Mouse (Mus musculus) MEL (cell line): ENCODE measurements around the gene Fkbp5. TPM values are rescaled to one million over a fixed set of nuclear protein-coding genes. Genes with fewer than 3 reads are reported as not detected.

Experiments
- DNase-seq: peaks from one replicate; pipeline ENCODE4 v3.0.0; 2011; ENCODE audit warnings: low read depth, low spot score
- H3K27ac ChIP-seq: 2 replicates; pipeline ENCODE4 v1.5.1; 2012; ENCODE audit warnings: low read depth, mild to moderate bottlenecking, control low read depth, low read length, moderate library complexity; ENCODE audit not compliant: control insufficient read depth
- H3K27me3 ChIP-seq, 2 experiments: fragments of 150-350 bp in 1 of 2; sonication (generic) in 1 of 2; 2 replicates each; pipeline ENCODE4 v1.6.1; 2012; ENCODE audit warnings: low read length in 2 of 2, mild to moderate bottlenecking in 2 of 2, improper control_type of control experiment in 1 of 2, moderate library complexity in 1 of 2; ENCODE audit not compliant: insufficient read depth in 2 of 2, control insufficient read depth in 1 of 2
- H3K36me3 ChIP-seq, 2 experiments: 2 replicates each; pipeline ENCODE4 v1.6.1; 2012 to 2014; ENCODE audit warnings: low read length in 2 of 2, improper control_type of control experiment in 1 of 2, inconsistent platforms in 1 of 2, mild to moderate bottlenecking in 1 of 2; ENCODE audit not compliant: insufficient read depth in 2 of 2, control insufficient read depth in 1 of 2
- H3K4me1 ChIP-seq, 2 experiments: fragments of 150-350 bp in 1 of 2; sonication (generic) in 1 of 2; 2 replicates each; pipeline ENCODE4 v1.6.1; 2012; ENCODE audit warnings: low read length in 2 of 2, improper control_type of control experiment in 1 of 2, mild to moderate bottlenecking in 1 of 2; ENCODE audit not compliant: insufficient read depth in 2 of 2, control insufficient read depth in 1 of 2
- H3K4me3 ChIP-seq, 2 experiments: fragments of 150-350 bp in 1 of 2; sonication (generic) in 1 of 2; 2 replicates each; pipeline ENCODE4 v1.5.1; 2012; ENCODE audit warnings: low read depth in 2 of 2, low read length in 2 of 2, mild to moderate bottlenecking in 2 of 2, moderate library complexity in 2 of 2, control low read depth in 1 of 2, improper control_type of control experiment in 1 of 2; ENCODE audit not compliant: control insufficient read depth in 1 of 2, insufficient read depth in 1 of 2
- H3K79me2 ChIP-seq: 2 replicates; pipeline ENCODE4 v1.6.1; 2012; ENCODE audit warnings: mild to moderate bottlenecking, low read length, moderate library complexity; ENCODE audit not compliant: control insufficient read depth, poor library complexity, insufficient read depth
- H3K9ac ChIP-seq: 2 replicates; pipeline ENCODE4 v1.6.1; 2012; ENCODE audit warnings: low read depth, mild to moderate bottlenecking, control low read depth, low read length, moderate library complexity; ENCODE audit not compliant: control insufficient read depth, poor library complexity, severe bottlenecking
- H3K9me3 ChIP-seq: fragments of 150-350 bp; sonication (generic); replicated peaks from 2 replicates; pipeline ENCODE4 v1.6.1; 2012; ENCODE audit warnings: mild to moderate bottlenecking, low read length, improper control_type of control experiment, moderate library complexity; ENCODE audit not compliant: insufficient read depth
- BHLHE40 ChIP-seq: IDR thresholded peaks from 2 replicates; pipeline ENCODE4 v1.6.1; 2012; ENCODE audit warnings: low read depth, mild to moderate bottlenecking, inconsistent platforms, low read length, improper control_type of control experiment, borderline replicate concordance
- CTCF ChIP-seq, 3 experiments: IDR thresholded peaks in 2 of 3; conservative IDR thresholded peaks in 1 of 3; 2 replicates each; pipeline ENCODE4 v1.5.1; 2011 to 2012; ENCODE audit warnings: low read length in 3 of 3, low read depth in 2 of 3, mild to moderate bottlenecking in 2 of 3, improper control_type of control experiment in 1 of 3, inconsistent platforms in 1 of 3, mixed read lengths in 1 of 3, moderate library complexity in 1 of 3; ENCODE audit not compliant: control insufficient read depth in 1 of 3, insufficient read depth in 1 of 3, poor library complexity in 1 of 3, severe bottlenecking in 1 of 3
- E2F4 ChIP-seq: IDR thresholded peaks from 2 replicates; pipeline ENCODE4 v1.6.1; 2011; ENCODE audit warnings: low read depth, low read length, improper control_type of control experiment, borderline replicate concordance
- GABPA ChIP-seq: IDR thresholded peaks from 2 replicates; pipeline ENCODE4 v1.6.1; 2012; ENCODE audit warnings: low read depth, mild to moderate bottlenecking, inconsistent platforms, low read length, improper control_type of control experiment, moderate library complexity
- MAFK ChIP-seq: IDR thresholded peaks from 2 replicates; pipeline ENCODE4 v1.6.1; 2011; ENCODE audit warnings: low read depth, mild to moderate bottlenecking, low read length, improper control_type of control experiment, borderline replicate concordance
- MAX ChIP-seq: IDR thresholded peaks from 2 replicates; pipeline ENCODE4 v1.6.1; 2011; ENCODE audit warnings: low read length, improper control_type of control experiment
- MAZ ChIP-seq: IDR thresholded peaks from 2 replicates; pipeline ENCODE4 v1.6.1; 2012; ENCODE audit warnings: low read depth, mild to moderate bottlenecking, inconsistent platforms, low read length, improper control_type of control experiment
- MYC ChIP-seq: IDR thresholded peaks from 2 replicates; pipeline ENCODE4 v1.6.1; 2011; ENCODE audit warnings: low read depth, mild to moderate bottlenecking, low read length, improper control_type of control experiment, moderate library complexity
- NRF1 ChIP-seq: IDR thresholded peaks from 2 replicates; pipeline ENCODE4 v1.6.1; 2014; ENCODE audit warnings: low read depth, mild to moderate bottlenecking, inconsistent platforms, low read length, improper control_type of control experiment, moderate library complexity; ENCODE audit not compliant: poor library complexity, insufficient read depth, severe bottlenecking
- POLR2A ChIP-seq, 2 experiments: IDR thresholded peaks; 2 replicates each; pipeline ENCODE4 v1.6.1; 2011 to 2012; ENCODE audit warnings: low read length in 2 of 2, mild to moderate bottlenecking in 2 of 2, control low read depth in 1 of 2, improper control_type of control experiment in 1 of 2, low read depth in 1 of 2, moderate library complexity in 1 of 2; ENCODE audit not compliant: control insufficient read depth in 1 of 2, insufficient read depth in 1 of 2, poor library complexity in 1 of 2
- RAD21 ChIP-seq: IDR thresholded peaks from 2 replicates; pipeline ENCODE4 v1.6.1; 2011; ENCODE audit warnings: mild to moderate bottlenecking, low read depth, low read length, improper control_type of control experiment
- SIN3A ChIP-seq: IDR thresholded peaks from 2 replicates; pipeline ENCODE4 v1.6.1; 2012; ENCODE audit warnings: low read length, improper control_type of control experiment, inconsistent platforms
- SMC3 ChIP-seq: IDR thresholded peaks from 2 replicates; pipeline ENCODE4 v1.6.1; 2011; ENCODE audit warnings: low read depth, low read length, improper control_type of control experiment
- TAL1 ChIP-seq: IDR thresholded peaks from 2 replicates; pipeline ENCODE4 v1.6.1; 2012; ENCODE audit warnings: mild to moderate bottlenecking, inconsistent platforms, low read length, moderate library complexity, mixed read lengths
- TCF12 ChIP-seq: IDR thresholded peaks from 2 replicates; pipeline ENCODE4 v1.6.1; 2014; ENCODE audit warnings: low read depth, mild to moderate bottlenecking, inconsistent platforms, low read length, improper control_type of control experiment, moderate library complexity
- UBTF ChIP-seq: IDR thresholded peaks from 2 replicates; pipeline ENCODE4 v1.6.1; 2012; ENCODE audit warnings: low read depth, mild to moderate bottlenecking, inconsistent platforms, low read length, improper control_type of control experiment, moderate library complexity, borderline replicate concordance; ENCODE audit not compliant: insufficient read depth
- ZC3H11A ChIP-seq: IDR thresholded peaks from 2 replicates; pipeline ENCODE4 v1.6.1; 2012; ENCODE audit warnings: low read depth, mild to moderate bottlenecking, inconsistent platforms, low read length, improper control_type of control experiment
- ZNF384 ChIP-seq: IDR thresholded peaks from 2 replicates; pipeline ENCODE4 v1.6.1; 2012; ENCODE audit warnings: low read depth, mild to moderate bottlenecking, inconsistent platforms, low read length, improper control_type of control experiment
- polyA plus RNA-seq, 2 experiments: library from polyadenylated mRNA; stranded (reverse) in 1 of 2; unstranded in 1 of 2; fragments of >175 nt in 1 of 2; fragments of >200 nt in 1 of 2; gene quantifications; 2 replicates each; pipeline versions ENCODE4 v1.2.1 to v1.2.4; 2012; ENCODE audit warnings: low replicate concordance in 2 of 2, low read depth in 1 of 2; ENCODE audit not compliant: insufficient read length in 2 of 2, insufficient read depth in 1 of 2, missing spikeins in 1 of 2
- total RNA-seq: library from RNA; depleted of rRNA; stranded (reverse); fragments of 300-350 nt; gene quantifications from 2 replicates; pipeline ENCODE4 v1.2.3, GENCODE M21; 2012

The Fkbp5 gene
- total and polyA plus RNA-seq, 3 experiments, result 16.6 to 184 (median 44.3) TPM

DNA sequence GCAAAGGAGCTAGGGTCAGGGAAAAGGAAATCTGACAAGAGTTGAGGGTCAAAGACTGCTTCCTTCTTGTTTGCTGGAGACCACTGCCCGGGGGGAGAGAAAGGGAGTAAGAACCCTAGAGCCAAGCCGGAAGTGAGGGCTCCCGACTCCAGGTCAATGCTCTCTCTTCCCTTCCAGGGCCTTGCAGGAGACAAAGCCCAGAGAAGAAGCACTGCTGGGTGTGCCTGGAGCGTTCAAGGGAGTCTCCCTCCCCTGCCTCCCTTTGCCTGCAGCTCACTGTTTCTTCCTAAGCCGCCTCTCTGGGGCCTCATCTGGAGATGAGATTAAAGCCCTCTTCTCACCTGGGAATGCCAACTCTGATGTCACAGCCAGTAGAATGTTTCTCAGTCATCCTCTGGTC lies 10.4 kb downstream of the Fkbp5 start:
- H3K4me1 ChIP-seq, result no peaks in the 10 kb centered on the region
- no peaks in the 10 kb centered on the region for H3K79me2 ChIP-seq
- no peak for DNase-seq
- no peak overlapping the region for H3K9ac ChIP-seq
- H3K4me3 ChIP-seq, result no peak overlapping the region
- H3K27ac ChIP-seq, result no peak overlapping the region
- H3K27me3 ChIP-seq, result no peaks in the 10 kb centered on the region
- H3K36me3 ChIP-seq, result no peaks in the 10 kb centered on the region; a peak in 1 of 4 replicates
- TF ChIP-seq E2F4 (no peak), SMC3 (no peak), CTCF (IDR thresholded peaks at IDR 0.05 in 2 of 3, conservative IDR thresholded peaks at IDR 0.05 in 1 of 3; ENCODE audit: control insufficient read depth in 1 of 3, insufficient read depth in 1 of 3, low read depth in 2 of 3, low read length in 3 of 3, poor library complexity in 1 of 3, severe bottlenecking in 1 of 3) (no peak), MYC (no peak), ZNF384 (no peak), MAFK (no peak), SIN3A (no peak)
- H3K9me3 ChIP-seq, result no peaks in the 10 kb centered on the region

DNA sequence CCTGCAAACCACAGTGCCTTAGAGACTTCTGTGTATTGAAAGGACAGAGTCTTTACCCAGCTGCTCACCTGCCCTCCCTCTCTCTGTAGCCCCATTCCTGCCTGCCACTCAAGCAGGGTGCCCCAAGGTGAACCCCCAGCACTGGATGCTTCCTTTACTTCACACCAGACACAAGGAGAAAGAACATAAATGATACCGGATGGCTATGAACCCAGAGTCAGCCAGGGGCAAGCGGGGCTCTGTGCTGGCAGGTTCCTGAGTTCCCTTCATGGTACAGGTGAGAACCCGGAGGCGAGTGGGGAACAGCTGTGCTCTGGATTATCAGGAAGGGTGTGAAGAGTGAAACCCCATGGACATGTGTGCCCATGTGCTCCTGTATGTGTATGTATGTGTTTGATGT lies 11.7 kb downstream of the Fkbp5 start:
- no peak overlapping the region for H3K9ac ChIP-seq
- H3K27ac ChIP-seq, result no peak overlapping the region
- H3K36me3 ChIP-seq, result no peaks in the 10 kb centered on the region
- no peak overlapping the region for H3K4me3 ChIP-seq
- H3K9me3 ChIP-seq, result no peaks in the 10 kb centered on the region
- H3K4me1 ChIP-seq, result no peaks in the 10 kb centered on the region
- H3K79me2 ChIP-seq, result no peaks in the 10 kb centered on the region
- no peaks in the 10 kb centered on the region for H3K27me3 ChIP-seq
- DNase-seq, result no peak
- no peak for TF ChIP-seq POLR2A (IDR thresholded peaks at IDR 0.05; ENCODE audit: control insufficient read depth in 1 of 2, insufficient read depth in 1 of 2, low read depth in 1 of 2, low read length in 2 of 2, poor library complexity in 1 of 2)
- no peak for TF ChIP-seq GABPA
- no peak for TF ChIP-seq MAZ
- no peak for TF ChIP-seq NRF1
- TF ChIP-seq MAX, result no peak
- no peak for TF ChIP-seq UBTF
- no peak for TF ChIP-seq TAL1
- TF ChIP-seq ZC3H11A, result no peak
- no peak for TF ChIP-seq TCF12
- TF ChIP-seq BHLHE40, result no peak
- no peak for TF ChIP-seq RAD21
